Mouse (Mus musculus) 3134 (cell line): ENCODE results near the gene Cstb.
"Not testable (repeated sequence)": the region's sequence is repeated elsewhere in the genome, so short reads cannot be mapped to it uniquely, and the experiment has no call there.

Experiments
- DNase-seq: peaks from one replicate; pipeline ENCODE4 v3.0.0-alpha.2; 2011; ENCODE audit warnings: low spot score; ENCODE audit not compliant: insufficient read length; ENCODE audit errors: extremely low read depth

Cstb gene

DNA sequence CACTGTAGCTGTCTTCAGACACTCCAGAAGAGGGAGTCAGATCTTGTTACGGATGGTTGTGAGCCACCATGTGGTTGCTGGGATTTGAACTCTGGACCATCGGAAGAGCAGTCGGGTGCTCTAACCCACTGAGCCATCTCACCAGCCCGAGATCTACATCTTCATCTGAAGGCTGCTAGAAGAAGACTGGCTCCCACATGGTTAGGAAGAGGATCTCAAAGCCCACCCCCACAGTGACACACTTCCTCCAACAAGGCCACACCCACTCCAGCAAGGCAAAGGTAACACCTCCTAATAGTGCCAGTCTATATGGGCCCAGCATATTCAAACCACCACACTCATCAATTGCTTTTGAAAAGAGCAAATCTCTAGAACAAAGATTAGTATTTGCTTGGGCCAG lies 10.5 kb upstream of the Cstb start:
- not testable (repeated sequence) for DNase-seq

- peak; percentile 45 for DNase-seq
These were observed 7.6 kb upstream of the Cstb start for GRCm38 (mm10) chr10:78417888-78418287.

DNA sequence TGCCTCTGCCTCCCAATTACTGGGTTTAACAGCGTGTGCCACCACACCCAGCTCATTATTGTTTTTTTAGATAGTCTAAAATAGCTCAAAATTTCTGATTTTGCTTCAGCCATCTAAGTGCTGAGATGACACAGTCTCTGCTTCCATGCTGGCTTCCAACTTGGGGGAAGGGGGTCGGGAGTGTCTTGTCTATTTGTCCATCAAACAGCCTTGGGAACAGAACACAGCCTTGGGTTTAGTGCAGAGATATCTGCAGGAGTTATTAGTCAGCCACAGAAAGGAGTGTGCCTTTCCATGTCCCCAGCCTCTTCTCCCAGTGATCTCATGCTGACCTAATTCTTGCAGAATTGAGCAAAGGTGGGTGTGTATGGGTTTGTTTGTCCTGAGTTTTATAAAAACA lies 6.7 kb upstream of the Cstb start:
- no peak for DNase-seq

DNA sequence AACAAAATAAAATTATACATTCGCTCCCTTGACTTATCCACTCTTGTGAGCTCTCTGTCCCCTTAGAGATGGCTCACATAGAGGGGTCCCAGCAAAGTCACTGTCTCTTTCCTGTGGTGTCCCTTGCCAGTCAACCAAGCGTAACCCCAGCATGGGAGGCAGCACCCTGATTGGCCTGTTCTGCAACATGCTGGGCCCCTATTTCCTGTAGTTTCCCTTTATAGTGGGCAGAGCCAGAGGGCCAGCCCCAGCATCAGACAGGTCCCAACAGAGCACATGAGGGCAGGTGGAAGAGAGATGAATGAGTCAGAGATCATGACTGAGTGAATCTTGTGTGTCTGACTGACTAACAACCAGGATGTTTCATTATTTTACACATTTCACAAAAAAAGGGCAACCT lies 4.5 kb upstream of the Cstb start:
- DNase-seq, result no peak

DNA sequence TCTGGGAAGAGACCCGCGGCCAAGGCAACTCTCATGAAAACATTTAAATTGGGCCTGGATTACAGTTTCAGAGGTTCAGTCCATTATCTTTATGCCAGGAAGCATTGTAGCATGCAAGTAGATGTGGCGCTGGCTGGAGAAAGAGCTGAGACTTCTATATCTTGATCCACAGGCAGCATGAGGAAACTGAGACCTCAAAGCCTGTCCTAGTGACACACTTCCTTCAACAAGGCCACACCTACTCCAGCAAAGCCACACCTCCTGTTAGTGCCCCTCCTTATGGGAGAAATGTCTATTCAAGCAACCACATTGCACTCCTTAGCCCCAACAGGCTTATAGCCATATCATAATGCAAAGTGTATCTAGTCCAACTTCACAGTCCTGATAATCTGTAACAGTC lies 2.9 kb upstream of the Cstb start:
- DNase-seq, result no peak

- DNase-seq, result peak; percentile 46
These were observed 757 bp downstream of the Cstb start for GRCm38 (mm10) chr10:78426117-78426735.

- DNase-seq, result no peak
These were observed 2.6 kb downstream of the Cstb start for GRCm38 (mm10) chr10:78428070-78428469.

- no peak for DNase-seq
These were observed 3.7 kb downstream of the Cstb start for GRCm38 (mm10) chr10:78429180-78429579.

GRCm38 (mm10) chr10:78429776-78430175 lies 4.3 kb downstream of the Cstb start:
- DNase-seq, result no peak

- DNase-seq, result no peak
These were observed 7.4 kb downstream of the Cstb start for GRCm38 (mm10) chr10:78432853-78433252.

DNA sequence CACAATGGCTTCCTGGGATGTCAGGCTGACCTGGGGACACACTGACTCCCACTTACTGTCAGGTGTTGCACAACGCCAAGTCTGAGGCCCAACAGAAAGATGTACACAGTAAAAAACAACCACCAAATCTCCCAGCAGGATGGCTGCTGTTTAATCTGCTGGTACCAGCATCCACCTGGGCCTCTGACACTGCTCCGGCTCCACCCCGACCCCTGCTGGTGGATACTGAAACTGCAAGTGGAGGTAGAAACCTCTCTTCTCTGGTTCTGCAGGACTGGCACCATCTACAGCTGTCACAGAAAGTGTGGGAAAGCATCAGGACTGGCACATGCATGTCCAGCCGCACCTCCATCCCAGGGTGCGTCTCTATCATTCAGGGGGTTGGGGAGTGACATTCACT lies 12.6 kb downstream of the Cstb start:
- peak; percentile 36 for DNase-seq

- no peak for DNase-seq
These were observed 14.1 kb downstream of the Cstb start for GRCm38 (mm10) chr10:78439550-78439949.

DNA sequence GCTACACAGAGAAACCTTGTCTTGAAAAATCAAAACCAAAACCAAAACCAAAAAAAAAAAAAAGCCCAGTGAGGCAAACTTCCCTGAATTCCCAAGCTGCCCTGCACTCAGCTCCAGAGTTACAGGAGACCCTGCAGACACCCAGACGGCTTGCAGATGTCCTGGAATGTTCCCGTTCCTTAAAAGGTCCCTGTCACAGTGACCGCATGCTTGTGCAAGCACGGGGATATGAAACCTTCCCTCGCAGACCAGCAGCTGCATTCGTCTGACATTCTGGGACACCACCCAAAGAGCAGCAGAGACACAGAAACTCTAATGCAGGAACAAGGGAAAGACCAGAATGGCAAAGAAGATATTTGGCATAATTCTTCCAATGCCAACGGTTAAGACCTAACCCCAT lies 14.5 kb downstream of the Cstb start:
- DNase-seq, result no peak

GRCm38 (mm10) chr10:78440812-78441211 lies 15.3 kb downstream of the Cstb start:
- no peak for DNase-seq

DNA sequence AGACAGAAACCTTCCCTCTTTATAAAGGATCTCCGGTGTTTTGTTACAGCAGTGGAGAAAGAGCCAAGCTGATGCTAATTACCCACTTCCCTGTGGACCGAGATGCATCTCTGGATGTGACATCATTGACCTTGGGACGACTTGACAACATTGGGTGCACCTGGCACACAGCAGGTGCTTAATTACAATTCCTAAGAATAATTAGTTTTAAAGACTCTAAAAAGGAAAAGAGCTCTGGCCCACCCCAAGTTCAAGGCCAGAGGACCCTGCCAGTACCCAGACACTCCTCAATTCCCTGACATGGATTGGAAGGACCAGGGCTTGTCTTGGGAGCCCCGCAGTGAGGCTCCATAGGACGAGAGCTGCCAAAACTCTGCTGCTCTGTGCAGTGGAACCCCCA lies 16.1 kb downstream of the Cstb start:
- no peak for DNase-seq

DNA sequence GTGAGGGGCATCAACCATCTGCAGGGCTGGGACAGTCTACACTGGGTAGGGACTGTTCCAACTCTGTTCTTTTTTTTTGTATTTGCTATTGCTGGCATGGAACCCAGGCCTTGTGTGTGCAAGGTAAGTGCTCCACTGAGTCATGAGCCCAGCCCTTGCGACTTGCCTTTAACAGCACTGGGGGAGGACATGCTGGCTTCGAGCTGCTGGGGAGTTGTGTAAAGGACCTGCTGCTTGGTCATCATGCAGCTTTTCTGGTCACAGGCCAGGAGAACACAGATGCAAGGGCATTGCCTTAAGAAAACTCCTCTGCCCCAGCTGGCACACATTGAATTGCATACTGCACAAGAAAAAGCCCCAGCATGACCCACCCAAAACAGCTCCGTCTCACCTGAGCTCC lies 16.8 kb downstream of the Cstb start:
- no peak for DNase-seq

DNA sequence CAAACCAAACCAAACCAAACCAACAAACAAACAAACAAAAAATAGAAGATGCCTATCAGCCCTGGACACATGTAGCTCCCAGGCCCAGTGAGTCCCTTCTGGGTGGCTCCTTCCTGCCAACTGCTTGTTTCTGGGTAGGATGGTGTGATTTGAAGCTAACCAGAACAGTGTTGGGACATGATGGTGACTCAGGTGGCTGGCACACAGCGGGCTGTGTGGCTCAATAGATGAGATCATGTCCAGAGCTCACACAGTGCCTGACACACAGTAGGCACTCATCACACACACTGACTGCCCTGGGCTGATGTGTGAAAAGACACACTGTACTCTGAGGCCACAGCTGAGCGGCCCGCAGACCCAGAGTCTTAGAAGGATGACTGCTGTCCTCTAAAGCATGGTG lies 20.7 kb downstream of the Cstb start:
- DNase-seq, result no peak

- no peak for DNase-seq
These were observed 21.9 kb downstream of the Cstb start for GRCm38 (mm10) chr10:78447396-78447795.

- no peak for DNase-seq
These were observed 25.3 kb downstream of the Cstb start for GRCm38 (mm10) chr10:78450761-78451160.

DNA sequence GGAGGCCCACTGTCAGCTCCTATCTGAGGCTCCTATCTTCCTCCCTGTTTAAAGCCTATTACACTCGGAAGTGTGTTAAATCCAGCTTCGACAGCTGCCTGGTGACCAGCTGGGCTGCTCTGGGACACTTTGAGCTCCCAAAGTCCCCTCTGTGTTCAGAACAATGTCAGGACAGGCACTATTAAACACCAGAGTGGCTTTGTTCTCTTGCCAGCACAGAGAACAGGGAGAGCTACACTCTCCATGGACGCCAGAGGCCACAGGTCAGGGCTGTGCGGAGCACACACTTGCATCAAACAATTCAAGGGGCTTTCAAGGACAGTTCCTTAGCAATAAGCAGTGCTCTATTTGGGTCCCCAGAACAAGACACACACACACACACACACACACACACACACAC lies 27.2 kb downstream of the Cstb start:
- no peak for DNase-seq

- no peak for DNase-seq
These were observed 31.2 kb downstream of the Cstb start for GRCm38 (mm10) chr10:78456696-78457095.

- DNase-seq, result peak; percentile 68
These were observed 32.3 kb downstream of the Cstb start for GRCm38 (mm10) chr10:78457495-78458347.
